7 mouse cellular contexts compared by ENCODE assay signal in genomic region chr17:29007641-29008325, GRCm38 (mm10). TPM values are rescaled to one million over a fixed set of nuclear protein-coding genes. Genes with fewer than 3 reads are reported as not detected.
DNase-seq lines count a peak whose midpoint lies in the region; ATAC-seq lines count a peak whose summit lies in the region.

Gene Stk38, minus strand, starts transcription at chr17:29007995.

- under 1% methylated on average over 65 of the region's 65 CpGs for WGBS in embryonic facial prominence, embryonic 10.5 days
- WGBS in limb, embryonic 10.5 days: under 1% methylated on average over 65 of the region's 65 CpGs
- under 1% methylated on average over 61 of the region's 65 CpGs for WGBS in midbrain, embryonic 13.5 days

- H3K27ac ChIP-seq in embryonic facial prominence, embryonic 10.5 days (replicated peaks): peak within 1 kb of the TSS; percentile 98
- peak within 1 kb of the TSS; percentile 95 for H3K27ac ChIP-seq in limb, embryonic 10.5 days
- H3K27ac ChIP-seq in midbrain, embryonic 13.5 days: peak within 1 kb of the TSS; percentile 95

- ATAC-seq in midbrain, embryonic 13.5 days: peak; percentile 92

- no peaks in the 10 kb centered on the region for H3K9me3 ChIP-seq in embryonic facial prominence, embryonic 10.5 days
- H3K9me3 ChIP-seq in limb, embryonic 10.5 days (replicated peaks): no peaks in the 10 kb centered on the region
- no peaks in the 10 kb centered on the region for H3K9me3 ChIP-seq in midbrain, embryonic 13.5 days

- H3K9ac ChIP-seq in midbrain, embryonic 13.5 days (replicated peaks): peak within 1 kb of the TSS; percentile 97

- H3K4me3 ChIP-seq in embryonic facial prominence, embryonic 10.5 days: peak within 1 kb of the TSS; percentile 99
- H3K4me3 ChIP-seq in limb, embryonic 10.5 days: peak within 1 kb of the TSS; percentile 96
- H3K4me3 ChIP-seq in midbrain, embryonic 13.5 days (replicated peaks): peak within 1 kb of the TSS; percentile 96

- peaks cover 21% of the 10 kb centered on the region for H3K36me3 ChIP-seq in embryonic facial prominence, embryonic 10.5 days (replicated peaks)
- H3K36me3 ChIP-seq in limb, embryonic 10.5 days: peaks cover 16% of the 10 kb centered on the region
- H3K36me3 ChIP-seq in midbrain, embryonic 13.5 days: no peaks in the 10 kb centered on the region

- no peaks in the 10 kb centered on the region for H3K27me3 ChIP-seq in embryonic facial prominence, embryonic 10.5 days (replicated peaks; ENCODE audit: low read depth, poor library complexity, severe bottlenecking)
- H3K27me3 ChIP-seq in limb, embryonic 10.5 days (ENCODE audit: low read depth, poor library complexity, severe bottlenecking): no peaks in the 10 kb centered on the region
- H3K27me3 ChIP-seq in midbrain, embryonic 13.5 days: no peaks in the 10 kb centered on the region

- H3K4me2 ChIP-seq in midbrain, embryonic 13.5 days (replicated peaks): peak within 1 kb of the TSS; percentile 83

- DNase-seq in adrenal gland, postnatal 10 days: peak; percentile 97
- DNase-seq in embryonic facial prominence, embryonic 10.5 days (ENCODE audit: low spot score): peak; percentile 95
- DNase-seq in gonadal fat pad, adult 2 months (ENCODE audit: low read depth): no peak
- DNase-seq in kidney, adult 11 months: peak; percentile 92
- DNase-seq in limb, embryonic 10.5 days (ENCODE audit: low spot score): peak; percentile 97
- peak; percentile 94 for DNase-seq in spleen, adult 12 weeks (ENCODE audit: low spot score)

- H3K4me1 ChIP-seq in embryonic facial prominence, embryonic 10.5 days: peaks cover 26% of the 10 kb centered on the region
- peaks cover 24% of the 10 kb centered on the region for H3K4me1 ChIP-seq in limb, embryonic 10.5 days
- H3K4me1 ChIP-seq in midbrain, embryonic 13.5 days (replicated peaks): peaks cover 30% of the 10 kb centered on the region

RNA-seq across cellular contexts. Expression of gene Stk38, which starts in this region (rescaled TPM):
- 10 to 100 TPM; 55.0 to 76.8 TPM for total RNA-seq in adrenal gland, postnatal 10 days (2021)
- polyA plus RNA-seq in embryonic facial prominence, embryonic 10.5 days (2016; fragmentation: Nextera tagmentation; extraction: Ambion mirVana): 118 and 125 TPM in 2 replicates
- 51.3 and 55.6 TPM in 2 replicates for polyA plus RNA-seq in gonadal fat pad, adult 2 months (2012; rRNA removed)
- polyA plus RNA-seq in limb, embryonic 10.5 days (2016; fragmentation: Nextera tagmentation; extraction: Ambion mirVana): 116 and 131 TPM in 2 replicates
- 126 and 134 TPM in 2 replicates for polyA plus RNA-seq in midbrain, embryonic 13.5 days (2015; fragmentation: Nextera tagmentation; extraction: Ambion mirVana)
